Mouse (Mus musculus) ES-Bruce4 (cell line): ENCODE data around the gene Gfra1.

Source experiments
- CTCF ChIP-seq: IDR thresholded peaks from one replicate; pipeline ENCODE4 v1.8.1; 2011; ENCODE audit warnings: low read depth, low read length
- EP300 ChIP-seq: IDR thresholded peaks from 2 replicates; pipeline ENCODE4 v1.6.1; 2011; ENCODE audit warnings: low read depth, low read length; ENCODE audit not compliant: insufficient read depth
- POLR2A ChIP-seq: IDR thresholded peaks from one replicate; pipeline ENCODE4 v1.8.1; 2011; ENCODE audit warnings: low read length; ENCODE audit not compliant: insufficient read depth

DNA sequence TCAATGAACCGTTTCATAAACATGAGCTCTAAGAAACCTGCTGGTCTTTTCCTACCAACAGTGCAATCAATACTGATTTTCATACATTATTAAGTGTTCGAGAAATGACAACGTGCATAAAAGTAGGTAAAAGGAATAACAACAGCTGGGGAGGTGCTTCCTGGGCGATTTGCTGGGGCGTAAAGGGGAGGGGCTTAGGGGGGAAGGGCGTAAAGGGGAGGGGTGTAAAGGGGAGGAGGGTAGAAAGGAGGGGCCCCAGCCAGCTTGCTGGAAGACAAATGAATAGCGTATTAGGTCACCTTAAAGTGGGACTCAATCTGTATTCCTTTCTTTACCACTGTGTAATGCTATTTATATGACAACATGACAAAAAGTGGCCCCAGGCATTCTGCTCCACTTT is 13.9 kb downstream of the Gfra1 start:
- TF ChIP-seq POLR2A, result no peak
- TF ChIP-seq CTCF, result no peak
- TF ChIP-seq EP300, result no peak
